Mouse (Mus musculus): ENCODE data around the gene Ager. TPM values are rescaled to one million over a fixed set of nuclear protein-coding genes. Genes with fewer than 3 reads are reported as not detected.
A peak's percentile ranks its signal among the peaks of the same experiment; 100 is the strongest.

Ager gene
- total RNA-seq (2021): 1 to 10 TPM; 9.0 to 9.2 TPM
- long read RNA-seq, experiment 1, partial matches to known transcripts: 1 of 2 reads
- long read RNA-seq, experiment 1, other reads (novel, unspliced or antisense): 1 of 2 reads
- long read RNA-seq, experiment 2, partial matches to known transcripts: 3 of 5 reads
- long read RNA-seq, experiment 2, other reads (novel, unspliced or antisense): 0 of 5 reads

DNA sequence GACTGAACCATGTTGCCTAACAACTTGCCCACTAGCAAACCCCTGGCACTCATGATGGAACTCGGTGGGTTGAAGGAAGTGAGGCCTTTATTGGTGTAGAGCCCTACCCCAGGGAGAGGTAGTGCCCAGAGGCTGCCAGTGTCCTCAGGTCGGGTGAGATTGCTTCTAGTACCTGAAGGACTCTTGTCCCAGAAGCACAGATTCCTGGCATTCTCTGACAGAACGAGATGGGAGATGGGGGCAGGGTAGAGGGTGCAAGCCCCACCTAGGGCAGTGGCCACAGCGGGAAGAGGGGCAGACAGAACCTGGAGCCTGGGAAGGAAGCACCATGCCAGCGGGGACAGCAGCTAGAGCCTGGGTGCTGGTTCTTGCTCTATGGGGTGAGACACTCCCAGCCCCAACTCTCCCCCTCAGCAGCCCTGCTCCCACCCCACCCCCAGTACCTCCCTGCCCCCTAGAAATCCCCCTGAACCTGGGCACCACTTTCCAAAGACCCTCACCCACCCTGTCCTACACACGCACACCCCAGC is at the start of gene Ager:
TSS of gene Ager (plus strand) at position 297 of the 530 bp plus-strand sequence.
- DNase-seq (ENCODE audit: low spot score in 2 of 2): no peak

DNA sequence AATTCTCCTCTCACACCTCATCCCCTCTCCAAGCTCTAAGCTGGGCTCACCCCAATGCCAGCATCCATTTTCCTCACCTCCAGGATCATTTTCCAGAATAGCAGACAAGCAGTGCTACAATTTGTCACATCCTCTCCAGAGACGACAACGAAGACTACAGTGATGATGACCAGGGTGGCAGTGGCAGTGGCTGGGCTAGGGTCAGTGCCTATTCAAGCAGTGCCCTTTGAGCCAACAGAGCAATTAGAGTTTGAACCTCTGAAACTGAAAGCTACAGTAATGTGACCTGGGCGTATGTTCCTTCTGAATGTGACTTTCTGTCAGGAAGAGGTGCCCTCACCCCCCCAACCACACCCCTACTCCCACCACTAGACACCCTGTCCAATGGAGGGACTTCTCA is 48.5 kb upstream of the Ager start:
- DNase-seq (ENCODE audit: low spot score in 2 of 2): no peak

DNA sequence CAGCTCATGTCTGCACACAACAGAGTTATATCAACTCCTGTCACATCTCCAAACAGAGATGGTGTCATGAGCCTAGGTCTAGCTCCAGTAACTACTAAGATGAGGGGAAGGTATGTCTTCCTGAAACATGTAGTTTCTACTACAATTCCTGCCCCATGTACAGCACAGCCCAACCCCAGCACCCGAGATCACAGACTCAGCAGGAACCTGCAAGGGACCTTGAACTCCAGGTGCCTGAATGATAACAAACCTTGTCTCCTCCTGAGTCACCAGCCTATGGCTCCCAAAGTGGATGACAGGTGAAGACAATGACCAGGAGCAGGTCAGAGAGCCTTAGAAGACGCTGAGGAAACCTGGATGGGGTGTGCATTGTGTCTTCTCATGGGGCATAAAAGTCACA is 47.8 kb upstream of the Ager start:
- no peak for DNase-seq (ENCODE audit: low spot score in 2 of 2)

DNA sequence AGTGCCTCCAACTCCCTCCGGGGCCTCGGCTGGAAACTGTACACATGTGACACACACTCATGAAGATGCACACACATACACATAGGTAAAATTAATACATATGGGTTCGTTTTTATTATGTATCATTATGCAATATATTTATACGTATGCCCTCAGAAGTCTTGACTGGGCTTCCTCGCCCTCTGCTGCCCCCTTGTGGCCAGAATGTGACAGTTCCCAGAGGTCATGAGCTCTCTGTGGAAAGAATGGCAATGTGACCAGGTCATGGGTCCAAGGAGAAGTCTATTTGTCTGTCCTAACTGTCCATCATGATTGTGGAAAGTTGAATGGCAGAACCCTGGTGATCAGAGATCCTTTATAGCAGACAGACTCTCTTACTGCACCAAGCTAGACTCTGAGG is 42.2 kb upstream of the Ager start:
- peak in 1 of 2 experiments; percentile 74 for DNase-seq (ENCODE audit: low spot score in 2 of 2)

DNA sequence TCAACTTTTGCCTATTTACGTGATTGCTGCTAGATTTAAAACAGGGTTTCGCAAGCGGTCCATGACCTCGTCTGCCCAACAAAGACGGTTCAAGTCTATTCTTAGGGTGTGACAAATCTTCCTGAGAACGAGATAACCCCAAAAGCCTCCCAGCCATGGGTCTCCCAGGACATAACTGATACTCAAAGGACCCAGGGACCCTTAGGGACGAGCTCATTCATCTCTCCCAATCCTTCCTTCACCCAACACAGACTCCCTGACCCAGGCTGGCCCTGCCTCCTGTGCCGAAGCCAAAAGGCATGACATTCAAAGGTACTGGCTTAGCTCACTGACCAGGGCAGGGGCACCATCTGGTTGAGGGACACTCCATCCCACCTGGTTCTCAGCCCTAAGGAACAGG is 41.3 kb upstream of the Ager start:
- no peak for DNase-seq (ENCODE audit: low spot score in 2 of 2)

DNA sequence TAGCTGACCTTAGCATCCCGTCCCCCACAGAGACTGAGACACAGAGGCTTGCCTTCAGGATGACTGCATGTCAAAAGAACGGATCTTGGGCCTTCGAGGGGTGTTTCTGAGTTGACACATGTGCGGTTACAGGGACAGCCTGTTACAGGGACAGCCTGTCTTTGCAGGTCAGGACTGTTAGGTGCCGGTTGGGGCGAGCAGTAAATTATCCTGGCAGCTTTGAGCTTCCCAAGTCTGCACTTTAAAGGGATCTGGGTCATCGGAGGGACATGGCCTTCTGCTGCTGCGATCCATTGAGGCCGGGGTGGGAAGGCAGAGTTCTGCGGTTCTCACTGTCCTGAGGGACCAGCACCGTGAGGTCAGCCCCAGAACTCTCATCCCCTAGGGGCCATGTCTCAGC is 40.3 kb upstream of the Ager start:
- DNase-seq (ENCODE audit: low spot score in 2 of 2): no peak

DNA sequence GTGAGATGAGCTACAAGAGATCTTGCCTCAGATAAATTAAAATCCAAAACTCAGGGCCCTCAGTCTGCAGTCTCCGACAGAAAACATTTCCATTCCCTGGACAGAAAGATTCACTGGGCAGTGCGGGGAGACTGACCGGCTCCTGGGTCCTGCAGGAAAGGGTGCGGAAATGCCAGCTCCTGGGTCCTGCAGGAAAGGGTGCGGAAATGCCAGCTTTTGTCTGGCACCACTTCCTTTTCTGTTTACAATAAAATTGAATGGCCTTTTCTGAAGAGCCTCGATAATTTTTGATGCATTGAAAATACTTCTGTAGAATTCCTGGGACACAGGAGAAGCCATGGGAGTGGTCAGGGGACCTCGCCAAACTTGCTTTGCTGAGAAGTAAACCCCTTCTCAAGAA is 38.5 kb upstream of the Ager start:
- no peak for DNase-seq (ENCODE audit: low spot score in 2 of 2)

DNA sequence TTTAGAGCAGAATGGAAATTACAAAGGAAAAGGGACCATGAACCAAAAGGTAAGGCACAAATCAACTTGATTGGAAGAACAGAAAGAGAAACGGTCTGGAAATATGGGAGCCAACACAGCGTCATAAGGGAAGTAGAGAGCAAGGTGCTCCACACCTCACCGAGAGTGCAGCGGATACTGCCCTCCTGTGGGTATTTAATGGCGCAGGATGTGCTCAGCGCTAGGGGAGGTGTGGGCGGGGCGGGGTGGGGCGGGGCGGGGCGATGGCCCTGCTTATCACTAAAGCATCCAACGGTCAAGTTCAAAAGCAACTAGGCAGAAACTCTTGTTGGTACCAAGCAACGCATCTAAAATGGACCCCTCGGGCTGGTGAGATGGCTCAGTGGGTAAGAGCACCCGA is 37.8 kb upstream of the Ager start:
- DNase-seq (ENCODE audit: low spot score in 2 of 2): no peak

DNA sequence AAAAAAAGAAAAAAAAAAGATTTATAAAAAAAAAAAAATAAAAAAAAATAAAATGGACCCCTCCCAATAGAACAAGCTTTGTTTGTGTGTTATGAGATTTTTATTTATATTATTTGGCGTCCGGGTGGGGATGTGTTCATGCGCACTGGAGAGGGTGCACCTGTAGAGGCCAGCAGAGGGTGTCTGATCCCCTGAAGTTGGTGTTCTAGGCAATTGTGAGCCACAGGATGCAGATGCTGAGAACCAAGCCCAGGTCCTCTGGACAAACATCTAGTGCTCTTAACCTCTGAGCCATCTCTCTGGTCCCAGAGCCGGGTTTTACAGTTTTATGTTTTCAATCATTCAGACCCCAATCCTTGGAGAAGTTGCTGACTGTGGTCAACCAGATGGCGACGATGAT is 37.2 kb upstream of the Ager start:
- DNase-seq (ENCODE audit: low spot score in 2 of 2): no peak

DNA sequence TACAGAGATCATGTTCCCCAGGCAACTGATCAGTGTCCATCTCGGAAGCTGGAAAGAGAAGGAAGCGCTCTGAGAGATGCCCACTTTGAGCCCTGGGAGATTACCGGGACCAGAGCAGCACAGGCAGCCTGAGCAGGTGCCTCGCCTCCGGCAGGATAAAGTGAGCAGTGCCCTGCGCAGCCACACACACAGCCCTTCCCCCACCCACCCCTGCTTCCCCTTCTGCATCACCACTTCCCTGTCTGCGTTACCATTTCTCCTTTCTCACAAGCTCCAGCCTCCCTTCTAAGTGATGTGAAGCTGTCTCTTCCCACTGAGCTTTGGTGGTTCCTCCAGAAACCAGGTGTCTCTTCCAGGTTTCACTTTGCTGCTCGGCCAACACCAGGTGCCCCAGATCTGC is 36.5 kb upstream of the Ager start:
- DNase-seq (ENCODE audit: low spot score in 2 of 2): no peak

DNA sequence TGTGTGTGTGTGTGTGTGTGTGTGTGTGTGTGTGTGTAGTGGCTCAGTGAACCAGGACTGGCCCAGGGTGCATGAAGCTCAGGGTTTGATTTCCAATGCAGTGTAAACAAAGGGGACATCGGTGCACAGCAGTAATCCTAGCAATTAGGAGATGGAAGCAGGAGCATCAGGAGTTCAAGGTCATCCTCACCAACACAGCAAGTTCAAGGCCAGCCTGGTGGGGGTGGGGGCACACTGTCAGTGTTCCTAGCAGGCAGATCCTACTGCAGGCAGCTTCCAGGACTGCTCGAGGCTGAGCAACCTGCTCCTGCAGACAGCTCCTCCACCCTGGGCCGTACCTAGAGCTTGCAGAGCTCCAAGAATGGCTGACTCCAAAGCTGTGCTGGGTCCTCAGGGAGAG is 35.1 kb upstream of the Ager start:
- no peak for DNase-seq (ENCODE audit: low spot score in 2 of 2)

DNA sequence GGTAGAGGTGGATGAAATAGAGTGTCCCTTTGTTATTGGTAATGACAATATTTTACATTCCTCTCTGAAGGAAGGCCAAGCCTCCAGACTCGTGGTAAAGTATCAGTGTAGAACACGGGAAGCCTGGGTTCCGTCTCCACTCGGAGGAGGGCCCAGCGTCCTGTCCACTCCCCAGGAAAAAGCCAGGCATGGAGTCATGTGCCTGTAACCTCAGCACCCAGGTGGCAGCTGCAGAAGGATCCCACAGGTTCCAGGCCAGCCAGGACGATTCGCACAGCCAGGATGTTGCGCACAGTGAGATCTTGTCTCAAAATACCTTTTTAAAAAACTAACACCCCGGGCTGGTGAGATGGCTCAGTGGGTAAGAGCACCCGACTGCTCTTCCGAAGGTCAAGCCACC is 34.3 kb upstream of the Ager start:
- no peak for DNase-seq (ENCODE audit: low spot score in 2 of 2)

DNA sequence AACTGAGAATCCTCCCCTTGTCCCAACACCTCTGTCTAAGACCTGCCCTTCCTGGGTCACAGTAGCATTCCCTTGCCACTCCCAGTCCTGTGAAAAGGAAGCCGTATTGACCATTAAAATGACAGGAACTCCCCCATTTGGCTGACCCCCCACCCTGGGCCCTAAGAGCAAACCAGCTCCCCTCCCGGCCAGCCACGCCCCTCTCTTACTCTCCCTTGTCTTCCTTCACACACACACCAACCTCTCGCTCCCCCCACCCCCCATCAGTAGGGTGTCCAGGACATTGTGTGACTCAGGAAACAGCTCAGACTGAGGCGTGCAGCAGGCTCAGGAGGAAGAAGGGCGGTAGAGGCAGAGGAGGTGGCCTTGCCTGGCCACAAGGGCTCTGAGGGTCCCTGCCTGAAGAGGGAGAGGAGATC is 33.6 kb upstream of the Ager start, which contains the start of gene Notch4:
TSS of gene Notch4 (plus strand) at position 266 of the 419 bp plus-strand sequence.
- DNase-seq (ENCODE audit: low spot score in 2 of 2): no peak

DNA sequence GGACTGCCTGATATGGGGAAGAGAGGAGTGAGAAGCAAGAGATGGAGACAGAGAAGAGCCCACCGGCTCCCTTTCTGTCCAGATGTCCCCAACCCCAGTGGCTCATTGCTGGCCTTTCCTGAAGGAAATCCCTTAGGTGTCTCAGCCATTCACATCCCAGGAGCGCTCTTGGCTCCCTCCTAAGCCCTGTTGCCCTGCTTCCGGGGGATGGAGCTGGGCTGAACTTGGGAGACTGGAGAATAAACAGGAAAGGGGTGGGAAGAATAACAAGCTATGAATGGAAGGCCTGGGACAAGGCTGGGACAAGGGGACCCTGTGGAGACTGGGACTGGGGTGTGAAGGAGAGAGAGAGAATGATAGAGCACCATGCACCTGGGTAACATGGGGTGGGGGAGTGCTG is 32.9 kb upstream of the Ager start:
- DNase-seq (ENCODE audit: low spot score in 2 of 2): no peak

DNA sequence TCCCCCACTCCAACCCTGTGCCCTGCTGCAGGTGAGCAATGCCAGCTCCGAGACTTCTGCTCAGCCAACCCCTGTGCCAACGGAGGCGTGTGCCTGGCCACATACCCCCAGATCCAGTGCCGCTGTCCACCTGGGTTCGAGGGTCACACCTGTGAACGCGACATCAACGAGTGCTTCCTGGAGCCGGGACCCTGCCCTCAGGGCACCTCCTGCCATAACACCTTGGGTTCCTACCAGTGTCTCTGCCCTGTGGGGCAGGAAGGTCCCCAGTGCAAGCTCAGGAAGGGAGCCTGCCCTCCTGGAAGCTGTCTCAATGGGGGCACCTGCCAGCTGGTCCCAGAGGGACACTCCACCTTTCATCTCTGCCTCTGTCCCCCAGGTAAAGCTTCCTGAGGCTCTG is 30.4 kb upstream of the Ager start:
- no peak for DNase-seq (ENCODE audit: low spot score in 2 of 2)

DNA sequence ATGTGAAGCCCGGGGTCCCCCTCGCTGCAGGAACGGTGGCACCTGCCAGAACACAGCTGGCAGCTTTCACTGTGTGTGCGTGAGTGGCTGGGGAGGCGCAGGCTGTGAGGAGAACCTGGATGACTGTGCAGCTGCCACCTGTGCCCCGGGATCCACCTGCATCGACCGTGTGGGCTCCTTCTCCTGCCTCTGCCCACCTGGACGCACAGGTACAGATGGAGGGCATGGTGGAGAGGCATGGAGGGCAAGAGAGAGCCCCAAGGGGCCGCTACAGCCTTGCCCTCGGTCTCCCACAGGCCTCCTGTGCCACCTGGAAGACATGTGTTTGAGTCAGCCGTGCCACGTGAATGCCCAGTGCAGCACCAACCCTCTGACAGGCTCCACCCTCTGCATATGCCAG is 29.2 kb upstream of the Ager start:
- DNase-seq (ENCODE audit: low spot score in 2 of 2): no peak

DNA sequence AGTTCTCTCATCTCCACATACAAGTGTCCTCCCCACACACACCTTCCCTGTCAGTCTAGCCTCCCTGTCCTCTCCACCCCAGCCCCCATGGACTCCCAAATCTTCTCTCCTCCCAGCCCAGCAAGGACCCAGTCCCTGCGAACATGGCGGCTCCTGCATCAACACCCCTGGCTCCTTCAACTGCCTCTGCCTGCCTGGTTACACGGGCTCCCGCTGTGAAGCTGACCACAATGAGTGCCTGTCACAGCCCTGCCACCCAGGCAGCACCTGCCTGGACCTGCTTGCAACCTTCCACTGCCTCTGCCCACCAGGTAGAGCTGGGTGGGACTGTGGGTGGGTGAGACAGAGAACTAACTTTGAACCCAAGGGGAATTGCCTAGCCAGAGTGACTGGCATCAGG is 27.7 kb upstream of the Ager start:
- no peak for DNase-seq (ENCODE audit: low spot score in 2 of 2)

DNA sequence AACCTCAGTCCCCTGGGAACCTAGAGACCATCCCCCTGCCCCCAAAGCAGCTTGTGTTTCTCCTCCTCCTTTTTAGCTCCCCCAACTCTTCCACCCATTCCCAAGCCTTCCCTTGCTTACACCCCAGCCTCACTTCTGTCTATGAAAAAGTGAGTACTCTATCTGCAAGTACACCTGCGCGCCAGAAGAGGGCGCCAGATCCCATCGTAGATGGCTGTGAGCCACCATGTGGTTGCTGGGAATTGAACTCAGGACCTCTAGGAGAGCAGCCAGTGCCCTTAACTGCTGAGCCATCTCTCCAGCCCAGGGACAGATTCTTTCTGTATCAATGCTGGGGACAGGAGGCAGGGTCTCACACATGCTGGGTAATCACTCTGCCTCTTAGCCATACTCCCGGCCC is 25.8 kb upstream of the Ager start:
- DNase-seq (ENCODE audit: low spot score in 2 of 2): no peak

DNA sequence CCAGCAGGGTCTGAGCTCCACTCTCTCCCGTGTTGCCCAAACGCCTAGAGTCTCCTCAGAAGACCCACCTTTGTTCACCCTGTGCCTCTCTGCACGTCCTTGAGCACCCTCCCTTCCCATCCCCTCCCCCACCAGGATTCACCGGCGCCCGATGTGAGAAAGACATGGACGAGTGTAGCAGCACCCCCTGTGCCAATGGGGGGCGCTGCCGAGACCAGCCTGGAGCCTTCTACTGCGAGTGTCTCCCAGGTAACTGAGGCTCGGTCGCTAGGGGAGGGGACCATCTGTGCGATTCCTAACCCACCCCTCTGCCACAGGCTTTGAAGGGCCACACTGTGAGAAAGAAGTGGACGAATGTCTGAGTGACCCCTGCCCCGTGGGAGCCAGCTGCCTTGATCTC is 25.3 kb upstream of the Ager start:
- DNase-seq (ENCODE audit: low spot score in 2 of 2): no peak

DNA sequence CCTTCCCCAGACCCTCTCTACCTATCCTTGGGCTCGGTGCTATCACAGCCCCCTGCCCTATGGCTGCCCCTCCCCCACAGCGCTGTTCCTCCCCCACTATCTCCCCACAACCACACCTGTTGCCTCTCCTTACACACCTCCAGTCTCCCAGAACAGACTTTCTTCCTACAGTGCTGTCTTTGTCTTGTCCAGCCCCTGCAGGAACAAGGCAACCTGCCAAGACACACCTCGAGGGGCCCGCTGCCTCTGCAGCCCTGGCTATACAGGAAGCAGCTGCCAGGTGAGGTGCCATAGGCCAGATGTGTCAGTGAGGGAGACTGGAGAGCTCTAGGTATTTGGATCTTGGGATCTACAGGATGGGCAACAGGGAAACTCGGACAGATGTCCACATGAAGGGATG is 21.1 kb upstream of the Ager start:
- DNase-seq (ENCODE audit: low spot score in 2 of 2): no peak

DNA sequence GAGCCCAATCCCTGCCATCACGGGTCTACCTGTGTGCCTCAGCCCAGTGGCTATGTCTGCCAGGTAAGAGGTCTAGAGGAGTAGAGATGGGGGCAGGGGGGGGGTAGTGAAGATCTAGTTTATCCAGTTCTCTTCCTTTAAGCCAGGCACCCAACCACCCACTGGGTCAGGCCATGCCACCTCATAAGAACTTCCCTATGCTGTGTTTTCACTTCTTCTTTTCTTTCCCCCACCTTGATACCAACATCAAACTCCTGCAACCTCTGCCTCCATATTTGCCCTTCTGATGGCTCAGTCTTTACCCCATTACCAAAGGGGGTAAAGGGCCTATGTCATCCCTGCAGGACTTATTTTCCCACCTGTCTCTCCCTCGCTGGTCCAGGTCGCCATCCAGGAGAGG is 19.6 kb upstream of the Ager start:
- DNase-seq (ENCODE audit: low spot score in 2 of 2): no peak

DNA sequence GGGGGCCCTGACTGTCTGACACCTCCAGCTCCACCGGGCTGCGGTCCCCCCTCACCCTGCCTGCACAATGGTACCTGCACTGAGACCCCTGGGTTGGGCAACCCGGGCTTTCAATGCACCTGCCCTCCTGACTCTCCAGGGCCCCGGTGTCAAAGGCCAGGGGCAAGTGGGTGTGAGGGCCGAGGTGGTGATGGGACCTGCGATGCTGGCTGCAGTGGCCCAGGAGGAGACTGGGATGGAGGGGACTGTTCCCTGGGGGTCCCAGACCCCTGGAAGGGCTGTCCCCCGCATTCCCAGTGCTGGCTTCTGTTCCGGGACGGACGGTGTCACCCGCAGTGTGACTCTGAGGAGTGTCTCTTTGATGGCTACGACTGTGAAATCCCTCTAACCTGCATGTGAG is 15.1 kb upstream of the Ager start:
- no peak for DNase-seq (ENCODE audit: low spot score in 2 of 2)

DNA sequence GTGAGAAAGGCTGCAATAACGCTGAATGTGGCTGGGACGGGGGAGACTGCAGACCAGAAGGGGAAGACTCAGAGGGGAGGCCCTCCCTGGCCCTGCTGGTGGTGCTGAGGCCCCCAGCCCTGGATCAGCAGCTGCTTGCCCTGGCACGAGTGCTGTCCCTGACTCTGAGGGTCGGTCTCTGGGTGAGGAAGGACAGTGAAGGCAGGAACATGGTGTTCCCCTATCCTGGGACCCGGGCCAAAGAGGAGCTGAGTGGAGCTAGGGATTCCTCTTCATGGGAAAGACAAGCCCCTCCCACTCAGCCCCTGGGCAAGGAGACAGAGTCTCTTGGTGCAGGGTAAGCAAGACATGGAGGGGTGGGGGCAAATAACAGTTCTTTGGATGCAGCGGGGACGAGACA is 14.3 kb upstream of the Ager start:
- DNase-seq (ENCODE audit: low spot score in 2 of 2): no peak

DNA sequence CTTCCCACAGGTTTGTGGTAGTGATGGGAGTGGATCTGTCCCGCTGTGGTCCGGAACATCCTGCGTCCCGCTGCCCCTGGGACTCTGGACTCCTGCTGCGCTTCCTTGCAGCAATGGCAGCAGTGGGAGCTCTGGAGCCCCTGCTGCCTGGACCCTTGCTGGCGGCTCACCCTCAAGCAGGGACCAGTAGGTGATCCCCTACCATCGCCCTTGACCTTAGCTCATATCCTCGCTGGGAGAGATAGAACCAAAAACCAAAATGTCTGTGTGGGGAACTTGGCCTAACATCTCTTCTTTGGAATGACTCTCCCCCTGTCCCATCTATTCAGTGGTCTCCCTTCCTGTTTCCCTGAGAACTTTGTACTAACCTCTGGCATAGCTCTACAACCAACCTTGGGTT is 13.8 kb upstream of the Ager start:
- no peak for DNase-seq (ENCODE audit: low spot score in 2 of 2)
